Mouse (Mus musculus) liver, embryonic 14.5 days (tissue): ENCODE measurements around the gene Gm13102. TPM values are rescaled to one million over a fixed set of nuclear protein-coding genes. Genes with fewer than 3 reads are reported as not detected.
"Not testable (repeated sequence)": the region's sequence is repeated elsewhere in the genome, so short reads cannot be mapped to it uniquely, and the experiment has no call there.

ENCODE experiments used
- ATAC-seq: fragments of 200-750 bp; cut with Nextera tagmentation; 2 replicates; pipeline ENCODE4 v1.8.0; 2017; ENCODE audit warnings: moderate number of reproducible peaks, mild to moderate bottlenecking, moderate library complexity; ENCODE audit not compliant: insufficient read depth
- DNase-seq, 3 experiments: peaks; one replicate each; pipeline ENCODE4 v3.0.0-alpha.2; 2012 to 2013; ENCODE audit warnings: low read depth in 3 of 3, low spot score in 3 of 3
- H3K27ac ChIP-seq: fragments of 300-500 bp; sonication (generic); 2 replicates; pipeline ENCODE4 v1.5.1; 2014; ENCODE audit warnings: moderate library complexity, mild to moderate bottlenecking, control low read depth, inconsistent platforms
- H3K27me3 ChIP-seq: fragments of 300-500 bp; sonication (generic); 2 replicates; pipeline ENCODE4 v1.6.1; 2014; ENCODE audit warnings: mild to moderate bottlenecking, low read length, moderate library complexity; ENCODE audit not compliant: control insufficient read depth, insufficient read depth
- H3K36me3 ChIP-seq: fragments of 300-500 bp; sonication (generic); replicated peaks from 2 replicates; pipeline ENCODE4 v1.6.1; 2014; ENCODE audit warnings: low read depth; ENCODE audit not compliant: control insufficient read depth, insufficient read depth
- H3K4me1 ChIP-seq, 2 experiments: fragments of 200-500 bp in 1 of 2; fragments of 300-500 bp in 1 of 2; sonication (generic) in 1 of 2; replicated peaks; 2 replicates each; pipeline ENCODE4 v1.6.1; 2012 to 2014; ENCODE audit warnings: antibody characterized with exemption in 1 of 2, inconsistent platforms in 1 of 2, low read length in 1 of 2; ENCODE audit not compliant: control insufficient read depth in 2 of 2, insufficient read depth in 2 of 2
- H3K4me2 ChIP-seq: fragments of 300-500 bp; sonication (generic); 2 replicates; pipeline ENCODE4 v1.6.1; 2014; ENCODE audit warnings: low read depth, mild to moderate bottlenecking, control low read depth, moderate library complexity
- H3K4me3 ChIP-seq, 2 experiments: fragments of 200-500 bp in 1 of 2; fragments of 300-500 bp in 1 of 2; sonication (generic) in 1 of 2; 2 replicates each; pipeline ENCODE4 v1.5.1; 2012 to 2014; ENCODE audit warnings: low read depth in 2 of 2, low read length in 2 of 2, mild to moderate bottlenecking in 2 of 2, control low read depth in 1 of 2, inconsistent platforms in 1 of 2, moderate library complexity in 1 of 2; ENCODE audit not compliant: insufficient read depth in 1 of 2
- H3K9ac ChIP-seq: fragments of 300-500 bp; sonication (generic); replicated peaks from 2 replicates; pipeline ENCODE4 v1.6.1; 2014; ENCODE audit warnings: mild to moderate bottlenecking, control low read depth, moderate library complexity
- H3K9me3 ChIP-seq: fragments of 300-500 bp; sonication (generic); 2 replicates; pipeline ENCODE4 v1.6.1; 2016; ENCODE audit warnings: low read length, mixed read lengths; ENCODE audit not compliant: control insufficient read depth
- WGBS: fragments of 180-500 bp; shearing (Covaris S2); extraction: QIAGEN DNeasy Blood & Tissue Kit; methylation state at CpG from one replicate; pipeline ENCODE4 v1.1.7; 2014; ENCODE audit not compliant: insufficient replicate concordance; 5-methylcytosine and 5-hydroxymethylcytosine counted together
- polyA plus RNA-seq, 2 experiments: library from polyadenylated mRNA; depleted of rRNA in 1 of 2; stranded (reverse) in 1 of 2; unstranded in 1 of 2; fragments of >200 nt; fragmentation: Nextera tagmentation in 1 of 2; extraction: Ambion mirVana in 1 of 2; gene quantifications; 2 replicates each; pipeline versions ENCODE4 v1.2.1 to v1.2.3; 2012 to 2014

Gm13102 gene
- polyA plus RNA-seq (2012; rRNA removed) (not detected in 2 replicates), polyA plus RNA-seq (2014; fragmentation: Nextera tagmentation; extraction: Ambion mirVana) (not detected in 2 replicates)

GRCm38 (mm10) chr4:144106174-144106573 lies at the start of gene Gm13102:
Gene Gm13102, plus strand, starts transcription at chr4:144106474.
- not testable (repeated sequence) for ATAC-seq, H3K27ac ChIP-seq, DNase-seq, H3K4me1 ChIP-seq, H3K27me3 ChIP-seq, H3K4me2 ChIP-seq, H3K4me3 ChIP-seq, H3K36me3 ChIP-seq, H3K9ac ChIP-seq, H3K9me3 ChIP-seq
- WGBS, result no CpG with 5 or more reads among the region's 2 CpGs

DNA sequence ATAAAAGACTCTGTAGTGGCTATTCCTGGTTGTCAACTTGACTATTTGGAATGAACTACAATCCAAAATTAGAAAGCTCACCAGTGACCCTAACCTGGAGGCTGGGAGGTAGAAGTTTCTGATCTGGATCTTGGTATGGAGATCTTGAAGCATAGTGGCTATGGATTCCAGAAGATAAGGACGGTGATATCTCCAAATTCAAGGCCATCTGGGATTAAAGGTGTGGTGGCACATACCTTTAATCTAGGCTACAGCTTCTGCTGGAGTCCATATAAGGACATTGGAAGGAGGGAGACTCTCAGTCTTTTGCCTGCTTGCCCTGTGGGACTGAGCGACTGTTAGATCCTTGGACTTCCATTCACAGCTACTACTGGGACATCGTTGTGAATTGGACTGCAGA lies 47.4 kb upstream of the Gm13102 start, which contains the start of gene Pramel4:
TSS of gene Pramel4 (plus strand) at position 301 of the 400 bp plus-strand sequence.
- not testable (repeated sequence) for H3K4me3 ChIP-seq, DNase-seq, H3K4me1 ChIP-seq, H3K36me3 ChIP-seq, H3K9me3 ChIP-seq, H3K27me3 ChIP-seq, H3K4me2 ChIP-seq, H3K27ac ChIP-seq, H3K9ac ChIP-seq, ATAC-seq
- WGBS, result 53% methylated on average over 3 of the region's 3 CpGs

Other genes starting within 250 kb of the Gm13102 start
- not detected in 2 replicates for gene Pramef6, start 206.1 kb upstream of the Gm13102 start, polyA plus RNA-seq (2012; rRNA removed)
- not detected in 2 replicates for gene Pramef6, start 206.1 kb upstream of the Gm13102 start, polyA plus RNA-seq (2014; fragmentation: Nextera tagmentation; extraction: Ambion mirVana)
- gene Pramef25, start 155.5 kb upstream of the Gm13102 start, polyA plus RNA-seq (2012; rRNA removed), result not detected in 2 replicates
- gene Pramef25, start 155.5 kb upstream of the Gm13102 start, polyA plus RNA-seq (2014; fragmentation: Nextera tagmentation; extraction: Ambion mirVana), result not detected in 2 replicates
- not detected in 2 replicates for gene Gm13101, start 139.5 kb upstream of the Gm13102 start, polyA plus RNA-seq (2012; rRNA removed)
- gene Gm13101, start 139.5 kb upstream of the Gm13102 start, polyA plus RNA-seq (2014; fragmentation: Nextera tagmentation; extraction: Ambion mirVana), result not detected in 2 replicates
- gene Pramef17, start 112.1 kb upstream of the Gm13102 start, polyA plus RNA-seq (2012; rRNA removed), result not detected in 2 replicates
- gene Pramef17, start 112.1 kb upstream of the Gm13102 start, polyA plus RNA-seq (2014; fragmentation: Nextera tagmentation; extraction: Ambion mirVana), result not detected in 2 replicates
- gene Pramel4, start 47.3 kb upstream of the Gm13102 start, polyA plus RNA-seq (2012; rRNA removed), result not detected in 2 replicates
- gene Pramel4, start 47.3 kb upstream of the Gm13102 start, polyA plus RNA-seq (2014; fragmentation: Nextera tagmentation; extraction: Ambion mirVana), result not detected in 2 replicates
- gene Oog3, start 56.2 kb downstream of the Gm13102 start, polyA plus RNA-seq (2012; rRNA removed), result not detected in 2 replicates
- not detected in 2 replicates for gene Oog3, start 56.2 kb downstream of the Gm13102 start, polyA plus RNA-seq (2014; fragmentation: Nextera tagmentation; extraction: Ambion mirVana)
- not detected in 2 replicates for gene Oog2, start 84.2 kb downstream of the Gm13102 start, polyA plus RNA-seq (2012; rRNA removed)
- not detected in 2 replicates for gene Oog2, start 84.2 kb downstream of the Gm13102 start, polyA plus RNA-seq (2014; fragmentation: Nextera tagmentation; extraction: Ambion mirVana)
- not detected in 2 replicates for gene C87977, start 106.8 kb downstream of the Gm13102 start, polyA plus RNA-seq (2012; rRNA removed)
- not detected in 2 replicates for gene C87977, start 106.8 kb downstream of the Gm13102 start, polyA plus RNA-seq (2014; fragmentation: Nextera tagmentation; extraction: Ambion mirVana)
- not detected in 2 replicates for gene Pramel5, start 174.0 kb downstream of the Gm13102 start, polyA plus RNA-seq (2012; rRNA removed)
- gene Pramel5, start 174.0 kb downstream of the Gm13102 start, polyA plus RNA-seq (2014; fragmentation: Nextera tagmentation; extraction: Ambion mirVana), result not detected in 2 replicates
- not detected in 2 replicates for gene Gm13128, start 223.8 kb downstream of the Gm13102 start, polyA plus RNA-seq (2012; rRNA removed)
- not detected in 2 replicates for gene Gm13128, start 223.8 kb downstream of the Gm13102 start, polyA plus RNA-seq (2014; fragmentation: Nextera tagmentation; extraction: Ambion mirVana)